Mouse (Mus musculus) MEL (cell line): ENCODE measurements around the gene Zkscan6. TPM values are rescaled to one million over a fixed set of nuclear protein-coding genes. Genes with fewer than 3 reads are reported as not detected.
A peak's percentile ranks its signal among the peaks of the same experiment; 100 is the strongest.

Source experiments
- DNase-seq: peaks from one replicate; pipeline ENCODE4 v3.0.0; 2011; ENCODE audit warnings: low read depth, low spot score
- H3K27ac ChIP-seq: 2 replicates; pipeline ENCODE4 v1.5.1; 2012; ENCODE audit warnings: low read depth, mild to moderate bottlenecking, control low read depth, low read length, moderate library complexity; ENCODE audit not compliant: control insufficient read depth
- H3K27me3 ChIP-seq, 2 experiments: fragments of 150-350 bp in 1 of 2; sonication (generic) in 1 of 2; 2 replicates each; pipeline ENCODE4 v1.6.1; 2012; ENCODE audit warnings: low read length in 2 of 2, mild to moderate bottlenecking in 2 of 2, improper control_type of control experiment in 1 of 2, moderate library complexity in 1 of 2; ENCODE audit not compliant: insufficient read depth in 2 of 2, control insufficient read depth in 1 of 2
- H3K36me3 ChIP-seq, 2 experiments: 2 replicates each; pipeline ENCODE4 v1.6.1; 2012 to 2014; ENCODE audit warnings: low read length in 2 of 2, improper control_type of control experiment in 1 of 2, inconsistent platforms in 1 of 2, mild to moderate bottlenecking in 1 of 2; ENCODE audit not compliant: insufficient read depth in 2 of 2, control insufficient read depth in 1 of 2
- H3K4me1 ChIP-seq, 2 experiments: fragments of 150-350 bp in 1 of 2; sonication (generic) in 1 of 2; 2 replicates each; pipeline ENCODE4 v1.6.1; 2012; ENCODE audit warnings: low read length in 2 of 2, improper control_type of control experiment in 1 of 2, mild to moderate bottlenecking in 1 of 2; ENCODE audit not compliant: insufficient read depth in 2 of 2, control insufficient read depth in 1 of 2
- H3K4me3 ChIP-seq, 2 experiments: fragments of 150-350 bp in 1 of 2; sonication (generic) in 1 of 2; 2 replicates each; pipeline ENCODE4 v1.5.1; 2012; ENCODE audit warnings: low read depth in 2 of 2, low read length in 2 of 2, mild to moderate bottlenecking in 2 of 2, moderate library complexity in 2 of 2, control low read depth in 1 of 2, improper control_type of control experiment in 1 of 2; ENCODE audit not compliant: control insufficient read depth in 1 of 2, insufficient read depth in 1 of 2
- H3K79me2 ChIP-seq: 2 replicates; pipeline ENCODE4 v1.6.1; 2012; ENCODE audit warnings: mild to moderate bottlenecking, low read length, moderate library complexity; ENCODE audit not compliant: control insufficient read depth, poor library complexity, insufficient read depth
- H3K9ac ChIP-seq: 2 replicates; pipeline ENCODE4 v1.6.1; 2012; ENCODE audit warnings: low read depth, mild to moderate bottlenecking, control low read depth, low read length, moderate library complexity; ENCODE audit not compliant: control insufficient read depth, poor library complexity, severe bottlenecking
- H3K9me3 ChIP-seq: fragments of 150-350 bp; sonication (generic); replicated peaks from 2 replicates; pipeline ENCODE4 v1.6.1; 2012; ENCODE audit warnings: mild to moderate bottlenecking, low read length, improper control_type of control experiment, moderate library complexity; ENCODE audit not compliant: insufficient read depth
- BHLHE40 ChIP-seq: IDR thresholded peaks from 2 replicates; pipeline ENCODE4 v1.6.1; 2012; ENCODE audit warnings: low read depth, mild to moderate bottlenecking, inconsistent platforms, low read length, improper control_type of control experiment, borderline replicate concordance
- CHD1 ChIP-seq: IDR thresholded peaks from 2 replicates; pipeline ENCODE4 v1.6.1; 2012; ENCODE audit warnings: low read depth, mild to moderate bottlenecking, inconsistent platforms, low read length, improper control_type of control experiment
- CHD2 ChIP-seq: IDR thresholded peaks from 2 replicates; pipeline ENCODE4 v1.6.1; 2011; ENCODE audit warnings: low read length, improper control_type of control experiment
- CTCF ChIP-seq, 3 experiments: IDR thresholded peaks in 2 of 3; conservative IDR thresholded peaks in 1 of 3; 2 replicates each; pipeline ENCODE4 v1.5.1; 2011 to 2012; ENCODE audit warnings: low read length in 3 of 3, low read depth in 2 of 3, mild to moderate bottlenecking in 2 of 3, improper control_type of control experiment in 1 of 3, inconsistent platforms in 1 of 3, mixed read lengths in 1 of 3, moderate library complexity in 1 of 3; ENCODE audit not compliant: control insufficient read depth in 1 of 3, insufficient read depth in 1 of 3, poor library complexity in 1 of 3, severe bottlenecking in 1 of 3
- ELF1 ChIP-seq: IDR thresholded peaks from 2 replicates; pipeline ENCODE4 v1.6.1; 2014; ENCODE audit warnings: low read depth, mild to moderate bottlenecking, inconsistent platforms, low read length, improper control_type of control experiment, moderate library complexity
- EP300 ChIP-seq, 2 experiments: IDR thresholded peaks; 2 replicates each; pipeline ENCODE4 v1.6.1; 2011; ENCODE audit warnings: improper control_type of control experiment in 2 of 2, low read length in 2 of 2, low read depth in 1 of 2, mild to moderate bottlenecking in 1 of 2
- ETS1 ChIP-seq: IDR thresholded peaks from 2 replicates; pipeline ENCODE4 v1.6.1; 2012; ENCODE audit warnings: low read depth, mild to moderate bottlenecking, inconsistent platforms, low read length, improper control_type of control experiment, moderate library complexity
- GABPA ChIP-seq: IDR thresholded peaks from 2 replicates; pipeline ENCODE4 v1.6.1; 2012; ENCODE audit warnings: low read depth, mild to moderate bottlenecking, inconsistent platforms, low read length, improper control_type of control experiment, moderate library complexity
- GATA1 ChIP-seq: IDR thresholded peaks from 2 replicates; pipeline ENCODE4 v1.6.1; 2011; ENCODE audit warnings: low read depth, low read length, improper control_type of control experiment
- HCFC1 ChIP-seq: IDR thresholded peaks from 2 replicates; pipeline ENCODE4 v1.6.1; 2012; ENCODE audit warnings: low read depth, mild to moderate bottlenecking, inconsistent platforms, low read length, improper control_type of control experiment, moderate library complexity
- KAT2A ChIP-seq: conservative IDR thresholded peaks from 2 replicates; pipeline ENCODE4 v1.6.1; 2012; ENCODE audit warnings: low read depth, low read length, improper control_type of control experiment, inconsistent platforms
- MAFK ChIP-seq: IDR thresholded peaks from 2 replicates; pipeline ENCODE4 v1.6.1; 2011; ENCODE audit warnings: low read depth, mild to moderate bottlenecking, low read length, improper control_type of control experiment, borderline replicate concordance
- MXI1 ChIP-seq: IDR thresholded peaks from 2 replicates; pipeline ENCODE4 v1.6.1; 2011; ENCODE audit warnings: mild to moderate bottlenecking, low read depth, low read length, improper control_type of control experiment
- NELFE ChIP-seq: IDR thresholded peaks from 2 replicates; pipeline ENCODE4 v1.6.1; 2011; ENCODE audit warnings: low read depth, low read length, improper control_type of control experiment
- NRF1 ChIP-seq: IDR thresholded peaks from 2 replicates; pipeline ENCODE4 v1.6.1; 2014; ENCODE audit warnings: low read depth, mild to moderate bottlenecking, inconsistent platforms, low read length, improper control_type of control experiment, moderate library complexity; ENCODE audit not compliant: poor library complexity, insufficient read depth, severe bottlenecking
- POLR2A ChIP-seq, 2 experiments: IDR thresholded peaks; 2 replicates each; pipeline ENCODE4 v1.6.1; 2011 to 2012; ENCODE audit warnings: low read length in 2 of 2, mild to moderate bottlenecking in 2 of 2, control low read depth in 1 of 2, improper control_type of control experiment in 1 of 2, low read depth in 1 of 2, moderate library complexity in 1 of 2; ENCODE audit not compliant: control insufficient read depth in 1 of 2, insufficient read depth in 1 of 2, poor library complexity in 1 of 2
- POLR2AphosphoS5 ChIP-seq: IDR thresholded peaks from 2 replicates; pipeline ENCODE4 v1.6.1; 2012; ENCODE audit warnings: low read depth, borderline replicate concordance, mild to moderate bottlenecking, inconsistent platforms, low read length, moderate library complexity, mixed read lengths
- RAD21 ChIP-seq: IDR thresholded peaks from 2 replicates; pipeline ENCODE4 v1.6.1; 2011; ENCODE audit warnings: mild to moderate bottlenecking, low read depth, low read length, improper control_type of control experiment
- RCOR1 ChIP-seq: IDR thresholded peaks from 2 replicates; pipeline ENCODE4 v1.6.1; 2012; ENCODE audit warnings: low read depth, mild to moderate bottlenecking, inconsistent platforms, low read length, improper control_type of control experiment
- SIN3A ChIP-seq: IDR thresholded peaks from 2 replicates; pipeline ENCODE4 v1.6.1; 2012; ENCODE audit warnings: low read length, improper control_type of control experiment, inconsistent platforms
- SMC3 ChIP-seq: IDR thresholded peaks from 2 replicates; pipeline ENCODE4 v1.6.1; 2011; ENCODE audit warnings: low read depth, low read length, improper control_type of control experiment
- TAL1 ChIP-seq: IDR thresholded peaks from 2 replicates; pipeline ENCODE4 v1.6.1; 2012; ENCODE audit warnings: mild to moderate bottlenecking, inconsistent platforms, low read length, moderate library complexity, mixed read lengths
- TBP ChIP-seq: IDR thresholded peaks from 2 replicates; pipeline ENCODE4 v1.8.0; 2011; ENCODE audit warnings: low read depth, low read length, improper control_type of control experiment
- TCF12 ChIP-seq: IDR thresholded peaks from 2 replicates; pipeline ENCODE4 v1.6.1; 2014; ENCODE audit warnings: low read depth, mild to moderate bottlenecking, inconsistent platforms, low read length, improper control_type of control experiment, moderate library complexity
- UBTF ChIP-seq: IDR thresholded peaks from 2 replicates; pipeline ENCODE4 v1.6.1; 2012; ENCODE audit warnings: low read depth, mild to moderate bottlenecking, inconsistent platforms, low read length, improper control_type of control experiment, moderate library complexity, borderline replicate concordance; ENCODE audit not compliant: insufficient read depth
- USF1 ChIP-seq: IDR thresholded peaks from 2 replicates; pipeline ENCODE4 v1.6.1; 2014; ENCODE audit warnings: low read depth, mild to moderate bottlenecking, inconsistent platforms, low read length, improper control_type of control experiment, moderate library complexity
- USF2 ChIP-seq, 2 experiments: IDR thresholded peaks; 2 replicates each; pipeline ENCODE4 v1.6.1; 2011 to 2012; ENCODE audit warnings: improper control_type of control experiment in 2 of 2, low read length in 2 of 2, borderline replicate concordance in 1 of 2, inconsistent platforms in 1 of 2, low read depth in 1 of 2, mild to moderate bottlenecking in 1 of 2; ENCODE audit not compliant: insufficient read depth in 1 of 2
- ZKSCAN1 ChIP-seq: IDR thresholded peaks from 2 replicates; pipeline ENCODE4 v1.6.1; 2012; ENCODE audit warnings: low read depth, mild to moderate bottlenecking, inconsistent platforms, low read length, improper control_type of control experiment, moderate library complexity
- ZMIZ1 ChIP-seq: IDR thresholded peaks from 2 replicates; pipeline ENCODE4 v1.6.1; 2012; ENCODE audit warnings: low read depth, mild to moderate bottlenecking, inconsistent platforms, low read length, improper control_type of control experiment, moderate library complexity
- ZNF384 ChIP-seq: IDR thresholded peaks from 2 replicates; pipeline ENCODE4 v1.6.1; 2012; ENCODE audit warnings: low read depth, mild to moderate bottlenecking, inconsistent platforms, low read length, improper control_type of control experiment
- polyA plus RNA-seq, 2 experiments: library from polyadenylated mRNA; stranded (reverse) in 1 of 2; unstranded in 1 of 2; fragments of >175 nt in 1 of 2; fragments of >200 nt in 1 of 2; gene quantifications; 2 replicates each; pipeline versions ENCODE4 v1.2.1 to v1.2.4; 2012; ENCODE audit warnings: low replicate concordance in 2 of 2, low read depth in 1 of 2; ENCODE audit not compliant: insufficient read length in 2 of 2, insufficient read depth in 1 of 2, missing spikeins in 1 of 2
- total RNA-seq: library from RNA; depleted of rRNA; stranded (reverse); fragments of 300-350 nt; gene quantifications from 2 replicates; pipeline ENCODE4 v1.2.3, GENCODE M21; 2012

Zkscan6 gene
- total and polyA plus RNA-seq, 3 experiments, result 12.0 to 18.1 TPM; not detected in 1

- peak; percentile 78; the same call in 1 of the 2 replicates for TF ChIP-seq MXI1
- no peak for TF ChIP-seq RAD21
- TF ChIP-seq TAL1, result no peak
- 0 out of 2 replicates have a peak, but pooled peaks have one; percentile 16 for TF ChIP-seq UBTF
- TF ChIP-seq HCFC1, result no peak
- no peak for TF ChIP-seq ZNF384
- peak; percentile 88 for TF ChIP-seq ZMIZ1
- TF ChIP-seq USF2 (IDR thresholded peaks at IDR 0.05; ENCODE audit: borderline replicate concordance in 1 of 2, insufficient read depth in 1 of 2, low read depth in 1 of 2, low read length in 2 of 2), result no peak
- no peak for TF ChIP-seq MAFK
- TF ChIP-seq EP300 (IDR thresholded peaks at IDR 0.05; ENCODE audit: low read depth in 1 of 2, low read length in 2 of 2), result 0 out of 4 replicates have a peak, but pooled peaks of 1 of the 2 experiments have one; percentile 17
- TF ChIP-seq POLR2A (IDR thresholded peaks at IDR 0.05; ENCODE audit: control insufficient read depth in 1 of 2, insufficient read depth in 1 of 2, low read depth in 1 of 2, low read length in 2 of 2, poor library complexity in 1 of 2), result peak; percentile 84 to 95
- TF ChIP-seq SMC3, result no peak
- TF ChIP-seq KAT2A, result no peak
- no peak for TF ChIP-seq CHD1
Observed at GRCm38 (mm10) chr11:65788154-65788553, 18.8 kb upstream of the Zkscan6 start, which contains the start of gene Map2k4 (continued).

- Histone ChIP-seq H3K4me3 (peak overlapping the region; percentile 35 to 37), H3K79me2 (no peaks in the 10 kb centered on the region), H3K36me3 (peaks cover 0 to 20% of the 10 kb centered on the region in 2 experiments; a peak in 2 of 4 replicates), H3K9me3 (no peaks in the 10 kb centered on the region), H3K9ac (peak overlapping the region; percentile 33), H3K4me1 (peaks cover 5 to 18% of the 10 kb centered on the region in 2 experiments), H3K27me3 (no peaks in the 10 kb centered on the region), H3K27ac (peak overlapping the region; percentile 69)
- no peak for TF ChIP-seq SIN3A
- TF ChIP-seq CHD1, result no peak
- TF ChIP-seq KAT2A, result no peak
- TF ChIP-seq HCFC1, result no peak
- TF ChIP-seq NELFE, result no peak
- TF ChIP-seq CTCF (IDR thresholded peaks at IDR 0.05 in 2 of 3, conservative IDR thresholded peaks at IDR 0.05 in 1 of 3; ENCODE audit: control insufficient read depth in 1 of 3, insufficient read depth in 1 of 3, low read depth in 2 of 3, low read length in 3 of 3, poor library complexity in 1 of 3, severe bottlenecking in 1 of 3), result no peak
- TF ChIP-seq ELF1, result no peak
- no peak for TF ChIP-seq NRF1
- peak; percentile 91 for TF ChIP-seq GATA1
- TF ChIP-seq USF2 (IDR thresholded peaks at IDR 0.05; ENCODE audit: borderline replicate concordance in 1 of 2, insufficient read depth in 1 of 2, low read depth in 1 of 2, low read length in 2 of 2), result no peak
- TF ChIP-seq USF1, result no peak
- no peak for TF ChIP-seq SMC3
- TF ChIP-seq ZMIZ1, result no peak
- no peak for TF ChIP-seq BHLHE40
- TF ChIP-seq MAFK, result no peak
- no peak for TF ChIP-seq ZNF384
- TF ChIP-seq MXI1, result no peak
- no peak for TF ChIP-seq CHD2
- TF ChIP-seq TAL1, result no peak
- peak; percentile 28; the same call in 1 of the 2 replicates for TF ChIP-seq RCOR1
- no peak for TF ChIP-seq RAD21
- peak; percentile 79 for TF ChIP-seq ETS1
- TF ChIP-seq TCF12, result no peak
- TF ChIP-seq TBP, result no peak
- TF ChIP-seq POLR2AphosphoS5, result no peak
- TF ChIP-seq ZKSCAN1, result no peak
- TF ChIP-seq EP300 (IDR thresholded peaks at IDR 0.05; ENCODE audit: low read depth in 1 of 2, low read length in 2 of 2), result peak; percentile 60 to 65; a peak in 3 of 4 replicates
- TF ChIP-seq GABPA, result no peak
- DNase-seq, result peak; percentile 74
Observed at GRCm38 (mm10) chr11:65794428-65795219, 12.4 kb upstream of the Zkscan6 start.
